Mouse (Mus musculus): ENCODE measurements at regions not wholly inside any gene's neighbourhood (a gene's known extent, or its start where the extent isn't known, plus 50 kb on each side); places are given as distances from the start of the nearest gene placed in this dataset.

DNA sequence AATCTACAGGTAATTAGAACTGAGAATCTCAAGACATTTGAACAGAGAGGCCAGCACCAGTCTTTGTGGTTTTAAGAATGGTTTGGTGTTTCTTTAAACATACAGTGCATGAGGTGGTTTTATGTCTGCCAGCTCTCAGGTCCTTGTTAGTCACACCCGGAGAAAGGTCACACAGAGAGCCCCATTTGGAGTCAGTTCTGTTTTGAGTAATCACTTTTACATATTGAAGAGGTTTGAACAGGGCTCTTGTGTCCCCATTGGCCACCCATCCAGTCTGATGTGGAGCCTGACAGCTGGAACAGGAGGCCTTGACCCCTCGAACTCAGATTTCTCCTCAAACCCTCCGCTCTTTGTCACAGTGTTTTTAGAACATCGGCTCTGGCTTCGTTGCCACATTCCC lies 231.4 kb downstream of the Pten start:
- TF ChIP-seq MAFK (IDR thresholded peaks at IDR 0.05; ENCODE audit: insufficient read depth, low read depth, low read length) (no peak), ZC3H11A (IDR thresholded peaks at IDR 0.05; ENCODE audit: borderline replicate concordance, low read depth, low read length) (no peak)

Measured in ES-E14 (cell line).